Mouse (Mus musculus) 416B (cell line): ENCODE results near the gene Lamtor2.

Experiments
- DNase-seq: peaks from one replicate; pipeline ENCODE4 v3.0.0; 2011; ENCODE audit warnings: low read depth

Gene Lamtor2

GRCm38 (mm10) chr3:88568615-88569014 is 15.7 kb upstream of the Lamtor2 start:
- peak; percentile 41 for DNase-seq

- no peak for DNase-seq
Measured at GRCm38 (mm10) chr3:88567892-88568291, 15.0 kb upstream of the Lamtor2 start.

- no peak for DNase-seq
Measured at GRCm38 (mm10) chr3:88566536-88567061, 13.7 kb upstream of the Lamtor2 start.

- DNase-seq: no peak
Measured at GRCm38 (mm10) chr3:88566116-88566515, 13.2 kb upstream of the Lamtor2 start.

- DNase-seq: no peak
Measured at GRCm38 (mm10) chr3:88563966-88564365, 11.1 kb upstream of the Lamtor2 start.

GRCm38 (mm10) chr3:88563442-88563841 is 10.6 kb upstream of the Lamtor2 start:
- no peak for DNase-seq

- peak; percentile 59 for DNase-seq
Measured at GRCm38 (mm10) chr3:88561989-88562388, 9.1 kb upstream of the Lamtor2 start.

- DNase-seq: no peak
Measured at GRCm38 (mm10) chr3:88559596-88559995, 6.7 kb upstream of the Lamtor2 start.

GRCm38 (mm10) chr3:88556616-88557015 is 3.7 kb upstream of the Lamtor2 start:
- DNase-seq: no peak

GRCm38 (mm10) chr3:88555731-88556130 is 2.9 kb upstream of the Lamtor2 start:
- DNase-seq: no peak

- no peak for DNase-seq
Measured at GRCm38 (mm10) chr3:88555069-88555605, 2.3 kb upstream of the Lamtor2 start.

- peak; percentile 72 for DNase-seq
Measured at GRCm38 (mm10) chr3:88553880-88554586, 1.2 kb upstream of the Lamtor2 start.

GRCm38 (mm10) chr3:88553525-88553879 is 628 bp upstream of the Lamtor2 start, which contains the start of gene Ubqln4:
TSS of gene Ubqln4 (plus strand) at chr3:88553758.
- peak; percentile 89 for DNase-seq

- DNase-seq: no peak
Measured at GRCm38 (mm10) chr3:88552082-88552645, 710 bp downstream of the Lamtor2 start.

- DNase-seq: no peak
Measured at GRCm38 (mm10) chr3:88551586-88551985, 1.3 kb downstream of the Lamtor2 start.

- DNase-seq: no peak
Measured at GRCm38 (mm10) chr3:88548180-88548917, 4.5 kb downstream of the Lamtor2 start, which contains the start of gene Rab25. TSS of gene Rab25 (minus strand) at chr3:88548300.

GRCm38 (mm10) chr3:88546674-88547418 is 6.0 kb downstream of the Lamtor2 start:
- no peak for DNase-seq

- no peak for DNase-seq
Measured at GRCm38 (mm10) chr3:88544955-88545591, 7.8 kb downstream of the Lamtor2 start.

GRCm38 (mm10) chr3:88544514-88544913 is 8.4 kb downstream of the Lamtor2 start:
- DNase-seq: peak; percentile 71

- peak; percentile 86 for DNase-seq
Measured at GRCm38 (mm10) chr3:88543651-88544410, 9.0 kb downstream of the Lamtor2 start.

- no peak for DNase-seq
Measured at GRCm38 (mm10) chr3:88543174-88543573, 9.7 kb downstream of the Lamtor2 start.
